Mouse (Mus musculus) testis, adult 2 months (tissue): Measurements from ENCODE around the gene Rtn4r. TPM values are rescaled to one million over a fixed set of nuclear protein-coding genes. Genes with fewer than 3 reads are reported as not detected.

Source experiments
- H3K27ac ChIP-seq: fragments of 200-500 bp; 2 replicates; pipeline ENCODE4 v1.5.1; 2012; ENCODE audit warnings: low read depth, low read length; ENCODE audit not compliant: control insufficient read depth, insufficient read depth
- H3K27me3 ChIP-seq: fragments of 200-500 bp; 2 replicates; pipeline ENCODE4 v1.6.1; 2012; ENCODE audit warnings: mild to moderate bottlenecking, low read length, moderate library complexity; ENCODE audit not compliant: control insufficient read depth, insufficient read depth
- H3K36me3 ChIP-seq: fragments of 200-500 bp; 2 replicates; pipeline ENCODE4 v1.6.1; 2012; ENCODE audit warnings: mild to moderate bottlenecking, low read length; ENCODE audit not compliant: control insufficient read depth, insufficient read depth
- H3K4me1 ChIP-seq: fragments of 200-500 bp; 2 replicates; pipeline ENCODE4 v1.6.1; 2012; ENCODE audit warnings: low read length; ENCODE audit not compliant: control insufficient read depth, insufficient read depth
- H3K4me3 ChIP-seq: fragments of 200-500 bp; 2 replicates; pipeline ENCODE4 v1.5.1; 2012; ENCODE audit warnings: low read depth, mild to moderate bottlenecking, low read length, moderate library complexity, mixed read lengths; ENCODE audit not compliant: control insufficient read depth
- CTCF ChIP-seq: fragments of 200-500 bp; IDR thresholded peaks from 2 replicates; pipeline ENCODE4 v1.5.1; 2012; ENCODE audit warnings: low read depth, mild to moderate bottlenecking, inconsistent platforms, low read length, moderate library complexity; ENCODE audit not compliant: control insufficient read depth, insufficient read depth, insufficient replicate concordance
- POLR2A ChIP-seq: fragments of 200-500 bp; IDR thresholded peaks from 2 replicates; pipeline ENCODE4 v1.6.1; 2012; ENCODE audit warnings: low read depth, mild to moderate bottlenecking, inconsistent platforms, low read length, moderate library complexity; ENCODE audit not compliant: control insufficient read depth
- polyA plus RNA-seq: library from polyadenylated mRNA; depleted of rRNA; stranded (reverse); fragments of >200 nt; gene quantifications from 2 replicates; pipeline ENCODE4 v1.2.3, GENCODE M21; 2012

Rtn4r gene
- polyA plus RNA-seq, 1 experiment = 0.11 TPM

- no peak overlapping the region for H3K27ac ChIP-seq
Observed at GRCm38 (mm10) chr16:18136015-18136414, 8.6 kb downstream of the Rtn4r start.

DNA sequence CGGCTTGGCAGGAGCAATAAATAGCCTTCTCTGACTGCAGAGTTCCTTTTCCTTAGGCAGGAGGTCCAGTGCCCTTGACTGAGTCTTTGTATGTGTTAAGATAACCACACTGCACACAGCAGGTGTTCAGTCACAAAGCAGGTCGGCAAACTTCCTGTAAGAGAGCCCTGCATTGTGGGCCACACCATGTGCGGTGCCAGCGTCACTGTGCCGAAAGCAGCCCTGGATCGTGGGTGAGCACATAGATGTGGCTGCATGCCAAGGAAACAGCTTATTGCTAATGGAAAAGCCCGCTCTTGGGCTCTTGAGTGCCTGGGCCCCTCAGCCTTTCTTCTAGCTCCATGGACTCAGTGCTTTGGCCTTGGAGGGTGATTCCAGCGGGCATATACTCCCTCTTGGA, 16.8 kb downstream of the Rtn4r start:
- H3K36me3 ChIP-seq = no peaks in the 10 kb centered on the region
- TF ChIP-seq CTCF = no peak
- no peak for TF ChIP-seq POLR2A
- H3K4me3 ChIP-seq = no peak overlapping the region
- no peaks in the 10 kb centered on the region for H3K4me1 ChIP-seq
- H3K27me3 ChIP-seq = no peaks in the 10 kb centered on the region
- no peak overlapping the region for H3K27ac ChIP-seq

More at GRCm38 (mm10) chr16:18136015-18136414, 8.6 kb downstream of the Rtn4r start:
- TF ChIP-seq CTCF (no peak), POLR2A (no peak)
- H3K36me3 ChIP-seq = no peaks in the 10 kb centered on the region
- no peak overlapping the region for H3K4me3 ChIP-seq
- H3K4me1 ChIP-seq = no peaks in the 10 kb centered on the region
- H3K27me3 ChIP-seq = no peaks in the 10 kb centered on the region

- Histone ChIP-seq H3K4me1 (no peaks in the 10 kb centered on the region), H3K27ac (no peak overlapping the region), H3K4me3 (no peak overlapping the region), H3K27me3 (no peaks in the 10 kb centered on the region), H3K36me3 (no peaks in the 10 kb centered on the region)
- TF ChIP-seq CTCF (no peak), POLR2A (no peak)
Observed at GRCm38 (mm10) chr16:18145341-18145867, 18.0 kb downstream of the Rtn4r start.

DNA sequence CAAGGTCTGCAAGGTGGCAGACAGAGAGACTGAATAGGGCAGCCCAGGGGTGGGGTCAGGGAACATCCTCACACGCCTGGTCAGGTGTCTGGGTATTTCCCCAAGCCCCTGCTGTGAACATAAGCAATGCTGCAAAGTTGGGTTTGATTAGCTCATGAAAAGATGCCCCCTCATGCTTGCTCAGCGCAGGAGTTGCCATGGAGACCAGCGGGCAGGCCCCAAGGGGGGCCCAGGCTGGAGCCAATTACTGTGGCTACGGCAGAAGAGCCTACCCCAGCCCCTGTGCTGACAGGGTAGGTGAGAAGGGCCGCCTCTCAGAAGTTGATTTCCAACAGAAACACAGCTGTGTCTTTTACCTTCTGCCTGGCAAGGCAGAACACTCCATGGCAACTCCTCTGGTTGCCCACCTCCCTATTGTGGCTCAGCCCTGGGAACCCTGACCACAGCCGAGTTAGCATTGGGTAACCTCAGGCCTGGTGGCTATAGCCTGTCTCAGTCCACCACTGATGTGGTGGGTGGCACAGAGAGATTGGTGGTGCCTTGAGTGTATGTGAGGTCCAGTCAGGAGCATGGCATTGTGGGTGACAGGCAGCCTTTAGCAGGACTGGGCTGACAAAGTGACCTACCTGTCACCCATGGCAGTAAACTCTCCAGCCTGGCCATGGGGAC, 20.9 kb downstream of the Rtn4r start:
- H3K27ac ChIP-seq = no peak overlapping the region
- H3K4me1 ChIP-seq = no peaks in the 10 kb centered on the region
- H3K27me3 ChIP-seq = no peaks in the 10 kb centered on the region
- no peak for TF ChIP-seq CTCF
- TF ChIP-seq POLR2A = no peak
- no peaks in the 10 kb centered on the region for H3K36me3 ChIP-seq
- no peak overlapping the region for H3K4me3 ChIP-seq

DNA sequence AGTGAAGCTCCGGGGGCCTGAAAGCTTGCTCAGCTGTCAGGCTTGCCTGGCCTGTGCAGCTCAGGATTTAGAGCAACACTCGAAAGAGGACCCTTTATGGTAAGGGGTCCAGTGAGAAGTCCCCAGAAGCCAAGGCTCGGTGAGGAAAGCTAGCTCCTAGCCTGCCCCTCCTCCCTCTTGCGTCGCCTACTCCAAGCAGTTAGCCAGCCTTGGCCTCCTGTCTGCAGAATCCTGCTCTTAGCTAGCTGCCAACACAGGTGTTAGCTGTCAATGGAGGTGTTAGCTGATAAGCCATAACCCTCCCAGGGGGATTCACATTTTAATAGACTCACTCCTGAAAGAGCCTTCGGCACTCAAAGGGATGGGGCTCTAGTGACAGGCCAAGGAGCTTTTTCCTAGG, 21.8 kb downstream of the Rtn4r start:
- no peaks in the 10 kb centered on the region for H3K36me3 ChIP-seq
- H3K27ac ChIP-seq = no peak overlapping the region
- no peak overlapping the region for H3K4me3 ChIP-seq
- TF ChIP-seq CTCF = no peak
- no peak for TF ChIP-seq POLR2A
- no peaks in the 10 kb centered on the region for H3K4me1 ChIP-seq
- H3K27me3 ChIP-seq = no peaks in the 10 kb centered on the region

GRCm38 (mm10) chr16:18152189-18152588, 24.7 kb downstream of the Rtn4r start:
- no peaks in the 10 kb centered on the region for H3K36me3 ChIP-seq
- H3K4me3 ChIP-seq = no peak overlapping the region
- H3K27ac ChIP-seq = no peak overlapping the region
- H3K27me3 ChIP-seq = no peaks in the 10 kb centered on the region
- no peaks in the 10 kb centered on the region for H3K4me1 ChIP-seq
- no peak for TF ChIP-seq POLR2A
- no peak for TF ChIP-seq CTCF

- Histone ChIP-seq H3K4me3 (no peak overlapping the region), H3K36me3 (no peaks in the 10 kb centered on the region), H3K27me3 (no peaks in the 10 kb centered on the region), H3K4me1 (no peaks in the 10 kb centered on the region), H3K27ac (no peak overlapping the region)
- TF ChIP-seq POLR2A (no peak), CTCF (no peak)
Observed at GRCm38 (mm10) chr16:18152769-18153445, 25.5 kb downstream of the Rtn4r start.
